11 mouse cellular contexts compared by ENCODE assay signal in the genomic region with DNA sequence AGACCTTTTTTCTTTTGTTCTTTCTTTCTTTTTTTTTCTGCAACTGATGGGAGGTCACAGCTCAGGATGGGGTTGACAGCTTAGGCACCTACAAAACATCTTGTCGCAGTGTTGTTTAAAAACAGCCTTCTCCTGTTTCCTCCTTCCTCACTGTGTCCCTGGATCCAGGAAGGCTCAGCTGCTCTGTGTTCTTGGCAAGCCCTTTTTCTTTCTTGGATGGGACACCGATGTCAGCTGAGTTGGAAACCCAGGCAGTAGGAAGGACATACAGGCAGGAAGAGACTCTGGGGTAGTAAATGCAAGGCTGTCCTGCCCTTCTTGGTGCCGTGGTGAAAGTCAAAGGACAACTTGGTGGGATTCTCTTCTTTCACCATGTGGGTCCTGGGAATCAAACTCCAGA. TPM values are rescaled to one million over a fixed set of nuclear protein-coding genes. Genes with fewer than 3 reads are reported as not detected.
DNase-seq lines count a peak whose midpoint lies in the region; ATAC-seq and TF ChIP-seq lines count a peak whose summit lies in the region.
"Had no signal": no experiment of that assay in that cellular context is flagged by ENCODE, and none has a peak within 500 bp of the region (broad histone marks: within the 10 kb centered on the region; RNA-seq: fewer than 3 reads in every experiment).

No protein-coding gene starts in this region.

- no peak for DNase-seq in G1E (ENCODE audit: low spot score)
- no peak for DNase-seq in spleen, adult 12 weeks (ENCODE audit: low spot score)
- no peak for DNase-seq in ovary, postnatal 36 days (ENCODE audit: low spot score)
- no peak for DNase-seq in cerebellum, adult 11-12 months
- no peak for DNase-seq in left cerebral cortex, adult 18-20 months (ENCODE audit: low spot score in 2 of 2)
- DNase-seq: cerebellum, adult 9-11 months; thymus, adult 18-20 months had no signal

- H3K4me3 ChIP-seq in C2C12 (ENCODE audit: insufficient read depth, poor library complexity, severe bottlenecking) (no peak overlapping the region), G1E (ENCODE audit: low read depth, low read length) (peak overlapping the region; percentile 94; the same call in 1 of the 2 replicates)
- H3K4me3 ChIP-seq in heart, embryonic 13.5 days: peak overlapping the region; percentile 93
- H3K4me3 ChIP-seq in liver, embryonic 12.5 days: peak overlapping the region; percentile 94

- peaks cover 56% of the 10 kb centered on the region for H3K79me2 ChIP-seq in C2C12 (ENCODE audit: control insufficient read depth, insufficient read depth)

- peak overlapping the region; percentile 7 for H3ac ChIP-seq in C2C12 (ENCODE audit: control insufficient read depth, insufficient read length, low read depth)

- peaks cover 32% of the 10 kb centered on the region for H3K79me3 ChIP-seq in C2C12 (ENCODE audit: low read depth)

- peaks cover 60% of the 10 kb centered on the region for H3K4me1 ChIP-seq in G1E (ENCODE audit: insufficient read depth, low read depth, low read length)
- peaks cover 62% of the 10 kb centered on the region for H3K4me1 ChIP-seq in heart, embryonic 13.5 days
- peaks cover 54% of the 10 kb centered on the region for H3K4me1 ChIP-seq in liver, embryonic 12.5 days

- peaks cover 28% of the 10 kb centered on the region for H3K36me3 ChIP-seq in C2C12 (ENCODE audit: control insufficient read depth, insufficient read depth)
- H3K36me3 ChIP-seq in G1E (replicated peaks): peaks cover 56% of the 10 kb centered on the region
- H3K36me3 ChIP-seq in heart, embryonic 13.5 days: peaks cover 39% of the 10 kb centered on the region
- peaks cover 54% of the 10 kb centered on the region for H3K36me3 ChIP-seq in liver, embryonic 12.5 days

- peaks cover 12% of the 10 kb centered on the region for H3K9me3 ChIP-seq in G1E (replicated peaks)
- H3K9me3 ChIP-seq in heart, embryonic 13.5 days: no peaks in the 10 kb centered on the region
- no peaks in the 10 kb centered on the region for H3K9me3 ChIP-seq in liver, embryonic 12.5 days (replicated peaks)

- H3K27me3 ChIP-seq in C2C12 (ENCODE audit: control insufficient read depth, insufficient read depth, insufficient read length) (peaks cover 22% of the 10 kb centered on the region), G1E (ENCODE audit: insufficient read depth, low read length) (peaks cover 9% of the 10 kb centered on the region; the same call in 1 of the 2 replicates)
- peaks cover 27% of the 10 kb centered on the region for H3K27me3 ChIP-seq in heart, embryonic 13.5 days (replicated peaks)
- peaks cover 29% of the 10 kb centered on the region for H3K27me3 ChIP-seq in liver, embryonic 12.5 days (replicated peaks)

- TF ChIP-seq CTCF in C2C12 (IDR thresholded peaks at IDR 0.05; ENCODE audit: control insufficient read depth, insufficient read depth, insufficient read length) (no peak), G1E (IDR thresholded peaks at IDR 0.05; ENCODE audit: low read depth, low read length) (no peak)

- no peak for ATAC-seq in G1E (ENCODE audit: extremely low read depth, insufficient number of reproducible peaks, low FRiP score, poor library complexity, severe bottlenecking)
- ATAC-seq in heart, embryonic 13.5 days (ENCODE audit: extremely low read depth, insufficient number of reproducible peaks, low FRiP score, low TSS enrichment): no peak
- ATAC-seq in liver, embryonic 12.5 days: no peak

- peak overlapping the region; percentile 95 for H3K9ac ChIP-seq in heart, embryonic 13.5 days
- peak overlapping the region; percentile 95 for H3K9ac ChIP-seq in liver, embryonic 12.5 days

- H3K4me2 ChIP-seq in heart, embryonic 13.5 days: peak overlapping the region; percentile 90
- peak overlapping the region; percentile 82 for H3K4me2 ChIP-seq in liver, embryonic 12.5 days

- peak overlapping the region; percentile 73 for H3K27ac ChIP-seq in heart, embryonic 13.5 days (replicated peaks)
- H3K27ac ChIP-seq in liver, embryonic 12.5 days: peak overlapping the region; percentile 98

- 71% methylated on average over 3 of the region's 3 CpGs for WGBS in heart, embryonic 13.5 days
- WGBS in liver, embryonic 12.5 days (ENCODE audit: insufficient replicate concordance): 72% methylated on average over 3 of the region's 3 CpGs

TF ChIP-seq in C2C12, 6 proteins besides CTCF, POLR2A, EP300 and RAD21:
- TF ChIP-seq MAX (IDR thresholded peaks at IDR 0.05): no peak
- no peak for TF ChIP-seq USF1 (IDR thresholded peaks at IDR 0.05; ENCODE audit: low read depth)
- no peak for TF ChIP-seq MYOG (IDR thresholded peaks at IDR 0.05; ENCODE audit: control insufficient read depth, extremely low read depth, insufficient read length)
- no peak for TF ChIP-seq CEBPB (IDR thresholded peaks at IDR 0.05; ENCODE audit: low read depth)
- TF ChIP-seq MYOD1 (IDR thresholded peaks at IDR 0.05; ENCODE audit: control insufficient read depth, insufficient read length, low read depth): no peak
- no peak for TF ChIP-seq FOSL1 (IDR thresholded peaks at IDR 0.05; ENCODE audit: insufficient read depth, low read length, poor library complexity, severe bottlenecking)

RNA-seq across cellular contexts. Expression of a gene that starts 1.9 kb away (rescaled TPM):
- polyA plus RNA-seq in C2C12 (2012; fragmentation: generic; extraction: Trizol): 22.2 TPM
- total RNA-seq in G1E (2014; fragmentation: Nextera tagmentation): 33.4 and 39.3 TPM in 2 replicates
- total RNA-seq in G1E (2017): 41.6 and 45.2 TPM in 2 replicates
- 30.0 and 34.2 TPM in 2 replicates for polyA plus RNA-seq in G1E (2012)
- polyA plus RNA-seq in heart, embryonic 13.5 days (2015; fragmentation: Nextera tagmentation; extraction: Ambion mirVana): 40.6 and 42.6 TPM in 2 replicates
- 33.4 and 34.0 TPM in 2 replicates for polyA plus RNA-seq in liver, embryonic 12.5 days (2016; fragmentation: Nextera tagmentation; extraction: Ambion mirVana)
- 10 to 100 TPM; 38.3 to 46.8 TPM for total RNA-seq in left cerebral cortex, adult 18-20 months (2021)

RNA-seq across cellular contexts. Expression of a gene that starts 5.1 kb away (rescaled TPM):
- polyA plus RNA-seq in C2C12 (2012; fragmentation: generic; extraction: Trizol) (not detected), G1E (2012) (not detected in 2 replicates)
- total RNA-seq in G1E (2014; fragmentation: Nextera tagmentation) (not detected in 2 replicates), G1E (2017) (not detected in 2 replicates)
- 0.31 and 0.45 TPM in 2 replicates for polyA plus RNA-seq in heart, embryonic 13.5 days (2015; fragmentation: Nextera tagmentation; extraction: Ambion mirVana)
- polyA plus RNA-seq in liver, embryonic 12.5 days (2016; fragmentation: Nextera tagmentation; extraction: Ambion mirVana): 0.12 TPM in 1 of 2 replicates, not detected in the other
- total RNA-seq in left cerebral cortex, adult 18-20 months (2021): 10 to 100 TPM; 35.7 to 36.1 TPM
- total RNA-seq: granulocyte monocyte progenitor cell, adult 5-6 weeks had no signal

RNA-seq across cellular contexts. Expression of a gene that starts 37.5 kb away (rescaled TPM):
- 0.02 TPM for polyA plus RNA-seq in C2C12 (2012; fragmentation: generic; extraction: Trizol)
- 45.1 and 131 TPM in 2 replicates for total RNA-seq in G1E (2014; fragmentation: Nextera tagmentation)
- 23.9 and 27.7 TPM in 2 replicates for total RNA-seq in G1E (2017)
- 3.5 and 7.2 TPM in 2 replicates for polyA plus RNA-seq in G1E (2012)
- polyA plus RNA-seq in heart, embryonic 13.5 days (2015; fragmentation: Nextera tagmentation; extraction: Ambion mirVana): 2.1 and 2.6 TPM in 2 replicates
- 62.9 and 65.0 TPM in 2 replicates for polyA plus RNA-seq in liver, embryonic 12.5 days (2016; fragmentation: Nextera tagmentation; extraction: Ambion mirVana)
- 1 to 10 TPM; 2.0 to 2.1 TPM for total RNA-seq in left cerebral cortex, adult 18-20 months (2021)
